Mouse (Mus musculus) hindlimb bud, embryonic 11.5 days (tissue): ENCODE results near the gene Dynlt1f.
A peak's percentile ranks its signal among the peaks of the same experiment; 100 is the strongest.
"Not testable (repeated sequence)": the region's sequence is repeated elsewhere in the genome, so short reads cannot be mapped to it uniquely, and the experiment has no call there.

Source experiments
- DNase-seq: peaks from one replicate; pipeline ENCODE4 v3.0.0-alpha.2; 2012; ENCODE audit warnings: low read depth, low spot score; ENCODE audit errors: extremely low spot score

The Dynlt1f gene

GRCm38 (mm10) chr17:6630398-6630797 lies 25.3 kb downstream of the Dynlt1f start:
- DNase-seq, result not testable (repeated sequence)

GRCm38 (mm10) chr17:6624926-6625558 lies 30.7 kb downstream of the Dynlt1f start:
- DNase-seq, result not testable (repeated sequence)

- DNase-seq, result not testable (repeated sequence)
Observed at GRCm38 (mm10) chr17:6621976-6622375, 33.7 kb downstream of the Dynlt1f start.

- DNase-seq, result not testable (repeated sequence)
Observed at GRCm38 (mm10) chr17:6620730-6621451, 34.8 kb downstream of the Dynlt1f start.

GRCm38 (mm10) chr17:6620035-6620434 lies 35.7 kb downstream of the Dynlt1f start:
- not testable (repeated sequence) for DNase-seq

GRCm38 (mm10) chr17:6619271-6619670 lies 36.4 kb downstream of the Dynlt1f start:
- DNase-seq, result not testable (repeated sequence)

GRCm38 (mm10) chr17:6617689-6618400 lies 37.9 kb downstream of the Dynlt1f start:
- not testable (repeated sequence) for DNase-seq

- not testable (repeated sequence) for DNase-seq
Observed at GRCm38 (mm10) chr17:6616731-6617130, 39.0 kb downstream of the Dynlt1f start.

- not testable (repeated sequence) for DNase-seq
Observed at GRCm38 (mm10) chr17:6614316-6614715, 41.4 kb downstream of the Dynlt1f start.

- DNase-seq, result not testable (repeated sequence)
Observed at GRCm38 (mm10) chr17:6613524-6613923, 42.2 kb downstream of the Dynlt1f start.

- not testable (repeated sequence) for DNase-seq
Observed at GRCm38 (mm10) chr17:6605347-6605746, 50.4 kb downstream of the Dynlt1f start.

- not testable (repeated sequence) for DNase-seq
Observed at GRCm38 (mm10) chr17:6602205-6602604, 53.5 kb downstream of the Dynlt1f start.

- peak; percentile 8 for DNase-seq
Observed at GRCm38 (mm10) chr17:6601204-6601911, 54.3 kb downstream of the Dynlt1f start, which contains the start of gene Dynlt1c. Gene Dynlt1c (plus strand): TSS chr17:6601671.

GRCm38 (mm10) chr17:6600216-6600911 lies 55.3 kb downstream of the Dynlt1f start:
- DNase-seq, result not testable (repeated sequence)

GRCm38 (mm10) chr17:6598356-6598755 lies 57.3 kb downstream of the Dynlt1f start:
- not testable (repeated sequence) for DNase-seq
